Mouse (Mus musculus) spleen, adult 2 months (tissue): ENCODE data around the gene Rbms3. TPM values are rescaled to one million over a fixed set of nuclear protein-coding genes. Genes with fewer than 3 reads are reported as not detected.

Experiments
- DNase-seq, 2 experiments: peaks; one replicate each; pipeline versions ENCODE4 v3.0.0 to v3.0.0-alpha.2; 2012 to 2021; ENCODE audit warnings: low spot score in 2 of 2, low read depth in 1 of 2
- H3K27ac ChIP-seq: fragments of 200-500 bp; 2 replicates; pipeline ENCODE4 v1.5.1; 2012; ENCODE audit warnings: low read length, inconsistent platforms; ENCODE audit not compliant: insufficient read depth
- H3K27me3 ChIP-seq: fragments of 200-500 bp; 2 replicates; pipeline ENCODE4 v1.6.1; 2012; ENCODE audit warnings: mild to moderate bottlenecking, moderate library complexity, low read length, inconsistent platforms; ENCODE audit not compliant: control insufficient read depth, insufficient read depth
- H3K36me3 ChIP-seq: fragments of 200-500 bp; 2 replicates; pipeline ENCODE4 v1.6.1; 2012; ENCODE audit warnings: mild to moderate bottlenecking, low read length, inconsistent platforms; ENCODE audit not compliant: control insufficient read depth, insufficient read depth
- H3K4me1 ChIP-seq: fragments of 200-500 bp; 2 replicates; pipeline ENCODE4 v1.6.1; 2011; ENCODE audit warnings: inconsistent platforms; ENCODE audit not compliant: control insufficient read depth, insufficient read depth, insufficient read length
- H3K4me3 ChIP-seq: fragments of 200-500 bp; 2 replicates; pipeline ENCODE4 v1.5.1; 2011; ENCODE audit warnings: mild to moderate bottlenecking, inconsistent platforms; ENCODE audit not compliant: insufficient read depth, insufficient read length; ENCODE audit errors: extremely low read depth
- CTCF ChIP-seq: fragments of 200-500 bp; IDR thresholded peaks from 2 replicates; pipeline ENCODE4 v1.5.1; 2011; ENCODE audit warnings: mild to moderate bottlenecking, inconsistent platforms; ENCODE audit not compliant: insufficient read depth, insufficient read length, insufficient replicate concordance; ENCODE audit errors: extremely low read depth
- POLR2A ChIP-seq: fragments of 200-500 bp; IDR thresholded peaks from 2 replicates; pipeline ENCODE4 v1.6.1; 2011; ENCODE audit warnings: low read depth, low read length, inconsistent platforms
- WGBS: fragments of 180-500 bp; shearing (Covaris S2); methylation state at CpG from one replicate; pipeline ENCODE4 v1.1.7; 2018; 5-methylcytosine and 5-hydroxymethylcytosine counted together
- polyA plus RNA-seq: library from polyadenylated mRNA; depleted of rRNA; stranded (reverse); fragments of >200 nt; gene quantifications from 2 replicates; pipeline ENCODE4 v1.2.3, GENCODE M21; 2012

Rbms3 gene
- polyA plus RNA-seq, 1 experiment: 6.8 TPM

- Histone ChIP-seq H3K36me3 (no peaks in the 10 kb centered on the region), H3K27me3 (no peaks in the 10 kb centered on the region), H3K27ac (no peak overlapping the region), H3K4me1 (no peaks in the 10 kb centered on the region), H3K4me3 (no peak overlapping the region)
- 91% methylated on average over 2 of the region's 2 CpGs for WGBS
- no peak for DNase-seq
- TF ChIP-seq POLR2A (no peak), CTCF (no peak)
These were observed 545.2 kb downstream of the Rbms3 start for GRCm38 (mm10) chr9:117084471-117084870.

- Histone ChIP-seq H3K4me1 (no peaks in the 10 kb centered on the region; the same call in 1 of the 2 replicates), H3K27ac (no peak overlapping the region), H3K4me3 (no peak overlapping the region), H3K36me3 (no peaks in the 10 kb centered on the region), H3K27me3 (no peaks in the 10 kb centered on the region)
- TF ChIP-seq POLR2A (no peak), CTCF (no peak)
- 90% methylated on average over 8 of the region's 8 CpGs for WGBS
- no peak for DNase-seq
These were observed 550.2 kb downstream of the Rbms3 start for GRCm38 (mm10) chr9:117079471-117079870.

DNA sequence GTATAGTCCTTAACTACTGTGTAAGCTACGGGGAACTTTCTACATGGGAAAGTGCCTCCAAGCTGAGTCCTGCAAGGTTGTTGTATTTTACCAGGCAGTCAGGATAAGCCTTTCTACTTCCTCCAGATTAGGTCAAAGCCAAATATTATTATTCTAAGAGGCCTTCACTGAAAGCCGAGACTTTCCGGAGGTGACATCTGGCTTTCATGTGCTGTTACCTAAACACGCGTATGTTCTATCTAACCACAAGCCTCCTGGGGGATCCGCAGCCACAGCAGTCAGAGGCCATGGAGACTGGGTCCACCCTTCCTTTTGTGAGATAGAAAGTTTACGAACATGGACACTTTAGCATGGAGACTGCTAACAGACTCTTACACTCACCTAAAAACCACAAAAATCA, 552.2 kb downstream of the Rbms3 start:
- H3K36me3 ChIP-seq: no peaks in the 10 kb centered on the region
- H3K27me3 ChIP-seq: no peaks in the 10 kb centered on the region
- no peak overlapping the region for H3K4me3 ChIP-seq
- H3K4me1 ChIP-seq: no peaks in the 10 kb centered on the region; the same call in 1 of the 2 replicates
- DNase-seq: no peak
- no peak overlapping the region for H3K27ac ChIP-seq
- TF ChIP-seq POLR2A: no peak
- 53% methylated on average over 7 of the region's 7 CpGs for WGBS

GRCm38 (mm10) chr9:117076785-117077184, 552.9 kb downstream of the Rbms3 start:
- TF ChIP-seq POLR2A: no peak
- no peak for TF ChIP-seq CTCF
- WGBS: 28% methylated on average over 8 of the region's 8 CpGs
- Histone ChIP-seq H3K27me3 (no peaks in the 10 kb centered on the region), H3K4me3 (no peak overlapping the region), H3K27ac (no peak overlapping the region), H3K4me1 (no peaks in the 10 kb centered on the region; the same call in 1 of the 2 replicates), H3K36me3 (no peaks in the 10 kb centered on the region)
- DNase-seq: no peak

DNA sequence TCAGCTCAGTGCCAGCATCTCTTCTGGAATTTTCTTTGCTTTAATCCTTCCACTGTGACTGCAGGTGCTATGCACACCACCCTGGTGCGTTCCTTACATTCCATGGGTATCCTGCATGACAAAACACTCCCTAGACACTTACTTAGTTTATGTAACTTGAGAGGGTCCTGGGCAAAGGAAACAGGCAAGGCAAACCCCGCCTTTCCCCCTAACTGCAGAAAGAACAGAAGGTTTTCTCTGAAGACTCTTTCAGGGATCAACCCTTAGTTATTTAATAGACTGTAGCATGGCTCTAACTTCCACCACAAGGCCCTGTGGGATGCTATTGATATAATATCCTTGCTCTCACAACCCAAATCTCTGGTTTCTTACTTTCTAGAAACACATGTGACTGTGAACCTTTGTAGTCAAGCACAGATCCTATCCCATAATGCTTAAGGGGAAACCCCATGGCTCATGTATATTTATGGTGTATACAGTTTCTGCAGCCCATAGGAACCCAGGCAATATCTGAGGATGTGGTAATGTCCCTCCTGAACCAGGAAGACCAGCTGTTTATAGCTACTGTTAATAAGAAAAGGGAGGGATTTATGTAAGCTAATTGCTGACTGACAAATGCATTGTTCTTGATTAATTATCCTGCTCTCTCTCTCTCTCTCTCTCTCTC, 557.1 kb downstream of the Rbms3 start:
- Histone ChIP-seq H3K4me3 (no peak overlapping the region), H3K27me3 (no peaks in the 10 kb centered on the region), H3K27ac (no peak overlapping the region), H3K4me1 (no peaks in the 10 kb centered on the region), H3K36me3 (no peaks in the 10 kb centered on the region)
- DNase-seq: no peak
- WGBS: 80% methylated on average over 2 of the region's 2 CpGs
- no peak for TF ChIP-seq POLR2A

GRCm38 (mm10) chr9:117070616-117071015, 559.1 kb downstream of the Rbms3 start:
- DNase-seq: no peak
- no peaks in the 10 kb centered on the region for H3K27me3 ChIP-seq
- H3K4me1 ChIP-seq: no peaks in the 10 kb centered on the region
- H3K27ac ChIP-seq: no peak overlapping the region
- 56% methylated on average over 2 of the region's 2 CpGs for WGBS
- H3K4me3 ChIP-seq: no peak overlapping the region
- H3K36me3 ChIP-seq: no peaks in the 10 kb centered on the region
- TF ChIP-seq CTCF: no peak
- TF ChIP-seq POLR2A: no peak

DNA sequence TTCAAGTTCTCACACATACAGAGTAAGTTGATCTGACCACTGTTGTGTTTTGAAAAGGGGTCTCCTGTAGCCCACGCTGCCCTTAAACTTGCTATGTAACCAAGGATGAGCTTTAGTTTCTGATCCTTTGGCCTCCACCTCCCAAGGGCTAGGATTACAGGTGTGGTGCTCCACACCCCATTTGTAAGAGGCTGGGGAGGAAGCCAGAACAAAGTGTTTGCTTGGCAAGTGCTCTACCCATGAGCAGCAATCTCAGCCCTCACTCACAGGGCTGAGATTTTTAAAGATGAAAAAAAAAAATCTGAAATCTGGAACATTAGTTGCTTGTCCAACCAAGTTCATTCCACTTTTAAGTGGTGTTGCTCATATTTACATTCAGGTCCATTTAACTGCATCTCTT, 560.5 kb downstream of the Rbms3 start:
- no peak for TF ChIP-seq CTCF
- no peak for TF ChIP-seq POLR2A
- no peaks in the 10 kb centered on the region for H3K4me1 ChIP-seq
- no peak overlapping the region for H3K27ac ChIP-seq
- no peaks in the 10 kb centered on the region for H3K27me3 ChIP-seq
- DNase-seq: no peak
- no peaks in the 10 kb centered on the region for H3K36me3 ChIP-seq
- WGBS: 95% methylated on average over 1 of the region's 1 CpGs
- no peak overlapping the region for H3K4me3 ChIP-seq
